ENCODE assay signal across 8 mouse cellular contexts in genomic region chr17:47909091-47910001, GRCm38 (mm10). TPM values are rescaled to one million over a fixed set of nuclear protein-coding genes. Genes with fewer than 3 reads are reported as not detected.
DNase-seq lines count a peak whose midpoint lies in the region; ATAC-seq lines count a peak whose summit lies in the region.

No protein-coding gene starts in this region.

- H3K27ac ChIP-seq in embryonic facial prominence, embryonic 14.5 days (replicated peaks; ENCODE audit: low read depth, low read length) = no peak overlapping the region; the same call in 1 of the 2 replicates
- H3K27ac ChIP-seq in heart, embryonic 14.5 days (replicated peaks in 1 of 2; ENCODE audit: control insufficient read depth in 1 of 2, insufficient read depth in 1 of 2, low read depth in 2 of 2, low read length in 2 of 2) = no peak overlapping the region
- H3K27ac ChIP-seq in kidney, embryonic 16.5 days (ENCODE audit: low read length) = no peak overlapping the region

- peak overlapping the region; percentile 65 for H3K4me2 ChIP-seq in embryonic facial prominence, embryonic 14.5 days (ENCODE audit: low read depth, low read length)
- peak overlapping the region; percentile 71 for H3K4me2 ChIP-seq in heart, embryonic 14.5 days (ENCODE audit: low read length)
- H3K4me2 ChIP-seq in kidney, embryonic 16.5 days (replicated peaks; ENCODE audit: low read depth, low read length) = peak overlapping the region; percentile 70

- peak; percentile 77 for DNase-seq in CD4-positive helper T cell, adult 2 months (ENCODE audit: low read depth, low spot score)
- peak; percentile 80 for DNase-seq in adrenal gland, postnatal 10 days
- peak; percentile 62 for DNase-seq in embryonic facial prominence, embryonic 14.5 days (ENCODE audit: low spot score)
- peak; percentile 56 for DNase-seq in lung, postnatal 14 days
- peak; percentile 48 for DNase-seq in spleen, adult 12 weeks (ENCODE audit: low spot score)
- DNase-seq in right cerebral cortex, postnatal 4 days = no peak

- H3K27me3 ChIP-seq in embryonic facial prominence, embryonic 14.5 days (replicated peaks; ENCODE audit: control insufficient read depth, insufficient read depth, low read length) = no peaks in the 10 kb centered on the region
- H3K27me3 ChIP-seq in heart, embryonic 14.5 days (ENCODE audit: control insufficient read depth, insufficient read depth, low read length) = no peaks in the 10 kb centered on the region
- H3K27me3 ChIP-seq in kidney, embryonic 16.5 days (ENCODE audit: insufficient read depth, low read length) = 0 out of 2 replicates have a peak, but pooled peaks cover 2% of the 10 kb centered on the region

- no peak for ATAC-seq in embryonic facial prominence, embryonic 14.5 days (ENCODE audit: low read depth)
- no peak for ATAC-seq in heart, embryonic 14.5 days (ENCODE audit: insufficient number of reproducible peaks, insufficient read depth, low FRiP score, low read depth)
- peak; percentile 52; the same call in 1 of the 2 replicates for ATAC-seq in kidney, embryonic 16.5 days (ENCODE audit: low FRiP score, low TSS enrichment)

- H3K36me3 ChIP-seq in embryonic facial prominence, embryonic 14.5 days (ENCODE audit: control insufficient read depth, insufficient read depth, low read length) = peaks cover 6% of the 10 kb centered on the region
- peaks cover 8% of the 10 kb centered on the region for H3K36me3 ChIP-seq in heart, embryonic 14.5 days (ENCODE audit: control insufficient read depth, insufficient read depth, low read length)
- peaks cover 5% of the 10 kb centered on the region; the same call in 1 of the 2 replicates for H3K36me3 ChIP-seq in kidney, embryonic 16.5 days (ENCODE audit: insufficient read depth, low read length)

- peaks cover 39% of the 10 kb centered on the region for H3K4me1 ChIP-seq in embryonic facial prominence, embryonic 14.5 days (ENCODE audit: control insufficient read depth, insufficient read depth, low read length)
- H3K4me1 ChIP-seq in heart, embryonic 14.5 days (ENCODE audit: control insufficient read depth in 2 of 2, insufficient read depth in 2 of 2, low read length in 2 of 2) = peaks cover 12 to 13% of the 10 kb centered on the region in 2 experiments
- peaks cover 46% of the 10 kb centered on the region for H3K4me1 ChIP-seq in kidney, embryonic 16.5 days (ENCODE audit: insufficient read depth, low read length)

- WGBS in embryonic facial prominence, embryonic 14.5 days = 18% methylated on average over 51 of the region's 51 CpGs
- 13% methylated on average over 51 of the region's 51 CpGs for WGBS in heart, embryonic 14.5 days
- WGBS in kidney, embryonic 16.5 days = 13% methylated on average over 50 of the region's 51 CpGs

- no peaks in the 10 kb centered on the region for H3K9me3 ChIP-seq in embryonic facial prominence, embryonic 14.5 days (ENCODE audit: control insufficient read depth, low read length)
- no peaks in the 10 kb centered on the region for H3K9me3 ChIP-seq in heart, embryonic 14.5 days (ENCODE audit: control insufficient read depth, low read length)
- H3K9me3 ChIP-seq in kidney, embryonic 16.5 days (ENCODE audit: low read length) = no peaks in the 10 kb centered on the region

- H3K4me3 ChIP-seq in embryonic facial prominence, embryonic 14.5 days (ENCODE audit: low read depth, low read length) = peak overlapping the region; percentile 33
- H3K4me3 ChIP-seq in heart, embryonic 14.5 days (ENCODE audit: control insufficient read depth in 1 of 2, insufficient read depth in 1 of 2, low read depth in 1 of 2, low read length in 2 of 2) = peak overlapping the region; percentile 35
- H3K4me3 ChIP-seq in kidney, embryonic 16.5 days (ENCODE audit: low read length) = peak overlapping the region; percentile 48

- peak overlapping the region; percentile 45 for H3K9ac ChIP-seq in embryonic facial prominence, embryonic 14.5 days (ENCODE audit: low read depth, low read length)
- peak overlapping the region; percentile 48 for H3K9ac ChIP-seq in heart, embryonic 14.5 days (ENCODE audit: low read length)
- peak overlapping the region; percentile 46 for H3K9ac ChIP-seq in kidney, embryonic 16.5 days (replicated peaks; ENCODE audit: low read length)

RNA-seq across cellular contexts. Expression of gene Foxp4, which starts 15.1 kb away (rescaled TPM):
- 10 to 100 TPM; 24.8 to 25.6 TPM for total RNA-seq in adrenal gland, postnatal 10 days (2021)
- polyA plus RNA-seq in embryonic facial prominence, embryonic 14.5 days (2014; fragmentation: Nextera tagmentation; extraction: Ambion mirVana) = 21.0 and 22.7 TPM in 2 replicates
- 10.8 and 13.6 TPM in 2 replicates for polyA plus RNA-seq in heart, embryonic 14.5 days (2014; fragmentation: Nextera tagmentation; extraction: Ambion mirVana)
- 8.3 and 11.6 TPM in 2 replicates for polyA plus RNA-seq in kidney, embryonic 16.5 days (2015; fragmentation: Nextera tagmentation; extraction: Ambion mirVana)
